In the genomic region with DNA sequence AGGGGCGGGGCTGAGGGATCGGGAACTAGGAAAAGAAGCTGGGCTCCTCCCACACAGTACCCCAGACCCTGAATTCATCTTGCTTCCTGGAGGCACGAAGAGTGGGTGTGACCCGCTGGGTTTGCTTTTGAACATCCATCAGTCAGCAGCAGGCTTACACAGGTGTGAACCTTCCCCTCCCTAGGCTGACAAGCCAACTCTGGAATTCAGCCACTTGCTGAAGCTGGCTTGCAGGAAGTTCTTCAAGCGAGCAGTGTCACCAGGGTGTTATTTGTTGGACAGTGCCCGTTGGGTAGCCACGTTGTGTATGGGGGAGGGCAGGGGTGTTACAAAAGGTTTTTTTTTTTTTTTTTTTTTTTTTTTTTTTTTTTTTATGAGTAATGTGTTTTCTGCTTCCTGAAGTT, we compare ENCODE assay signal across 9 mouse cellular contexts.
A peak's percentile ranks its signal among the peaks of the same experiment; 100 is the strongest.
DNase-seq lines count a peak whose midpoint lies in the region; ATAC-seq and TF ChIP-seq lines count a peak whose summit lies in the region.
"Had no signal": no experiment of that assay in that cellular context is flagged by ENCODE, and none has a peak within 500 bp of the region (broad histone marks: within the 10 kb centered on the region; RNA-seq: fewer than 3 reads in every experiment).

No protein-coding gene starts in this region.

- H3K4me3 ChIP-seq in stomach, postnatal 0 days (ENCODE audit: low read depth, low read length), result no peak overlapping the region
- H3K4me3 ChIP-seq: liver, embryonic 13.5 days had no signal

- peak; percentile 98 for ATAC-seq in stomach, postnatal 0 days (ENCODE audit: low FRiP score, low TSS enrichment)

- 0 out of 2 replicates have a peak overlapping the region, but pooled peaks have one; percentile 41 for H3K27ac ChIP-seq in stomach, postnatal 0 days (replicated peaks)
- H3K27ac ChIP-seq: liver, embryonic 13.5 days had no signal

- WGBS in stomach, postnatal 0 days, result 6% methylated on average over 7 of the region's 7 CpGs

- DNase-seq in adrenal gland, postnatal 10 days, result peak; percentile 12
- no peak for DNase-seq in adrenal gland, adult (ENCODE audit: inconsistent age in 2 of 2, low spot score in 1 of 2)
- peak; percentile 8 for DNase-seq in urinary bladder, postnatal 25 days (ENCODE audit: low spot score)
- no peak for DNase-seq in urinary bladder, postnatal 10 days (ENCODE audit: low spot score)
- DNase-seq in kidney, postnatal 14 days, result peak; percentile 17
- peak; percentile 72 for DNase-seq in stomach, postnatal 0 days (ENCODE audit: low spot score)
- DNase-seq in ovary, postnatal 36 days (ENCODE audit: low spot score), result no peak
- no peak for DNase-seq in frontal cortex, adult 2 months (ENCODE audit: extremely low spot score in 1 of 2, low spot score in 1 of 2)
- DNase-seq: liver, embryonic 13.5 days had no signal

- peak overlapping the region; percentile 23 for H3K4me2 ChIP-seq in stomach, postnatal 0 days (replicated peaks; ENCODE audit: low read depth)
- H3K4me2 ChIP-seq: liver, embryonic 13.5 days had no signal

- no peak for TF ChIP-seq CTCF in stomach, postnatal 0 days (IDR thresholded peaks at IDR 0.05; ENCODE audit: low read depth)

- H3K9ac ChIP-seq in stomach, postnatal 0 days (ENCODE audit: low read length), result no peak overlapping the region
- H3K9ac ChIP-seq: liver, embryonic 13.5 days had no signal

- TF ChIP-seq EP300 in stomach, postnatal 0 days (optimal IDR thresholded peaks at IDR 0.05), result no peak

- no peaks in the 10 kb centered on the region for H3K9me3 ChIP-seq in stomach, postnatal 0 days (ENCODE audit: control insufficient read depth, low read length)
- H3K9me3 ChIP-seq: liver, embryonic 13.5 days had no signal

- no peaks in the 10 kb centered on the region for H3K27me3 ChIP-seq in stomach, postnatal 0 days (ENCODE audit: control insufficient read depth, insufficient read depth, low read length)
- H3K27me3 ChIP-seq: liver, embryonic 13.5 days had no signal

- H3K36me3 ChIP-seq in stomach, postnatal 0 days (ENCODE audit: control insufficient read depth, insufficient read depth, low read length), result no peaks in the 10 kb centered on the region
- H3K36me3 ChIP-seq: liver, embryonic 13.5 days had no signal

- no peaks in the 10 kb centered on the region for H3K4me1 ChIP-seq in stomach, postnatal 0 days (replicated peaks; ENCODE audit: control insufficient read depth, insufficient read depth)
- H3K4me1 ChIP-seq: liver, embryonic 13.5 days had no signal

Comparison
In these comparisons a context has a peak if more than half of its experiments do, and no peak if none do; other contexts are left out.
1. DNase-seq: peak in adrenal gland, postnatal 10 days (single experiment), urinary bladder, postnatal 25 days (single experiment), kidney, postnatal 14 days (single experiment) and stomach, postnatal 0 days (single experiment); none in adrenal gland, adult (0 of 2), urinary bladder, postnatal 10 days (single experiment), ovary, postnatal 36 days (single experiment) and frontal cortex, adult 2 months (0 of 2).